Mouse (Mus musculus) adrenal gland, adult (tissue): Measurements from ENCODE around the gene Rreb1.

Experiments
- DNase-seq, 2 experiments: peaks; one replicate each; pipeline ENCODE4 v3.0.0; 2022 to 2023; ENCODE audit warnings: low spot score in 1 of 2; ENCODE audit not compliant: inconsistent age in 2 of 2

Gene Rreb1

GRCm38 (mm10) chr13:37826281-37826993 is 48.2 kb downstream of the Rreb1 start:
- peak; percentile 85 to 94 for DNase-seq

- DNase-seq: no peak
Measured at GRCm38 (mm10) chr13:37826994-37827262, 48.7 kb downstream of the Rreb1 start.

- DNase-seq: peak; percentile 84 to 91
Measured at GRCm38 (mm10) chr13:37827263-37827995, 49.2 kb downstream of the Rreb1 start.

GRCm38 (mm10) chr13:37827996-37828579 is 49.9 kb downstream of the Rreb1 start:
- DNase-seq: no peak

- DNase-seq: peak in 1 of 2 experiments; percentile 65
Measured at GRCm38 (mm10) chr13:37828928-37829327, 50.7 kb downstream of the Rreb1 start.

- DNase-seq: peak; percentile 63 to 83
Measured at GRCm38 (mm10) chr13:37830256-37830655, 52.1 kb downstream of the Rreb1 start.

GRCm38 (mm10) chr13:37830874-37831311 is 52.7 kb downstream of the Rreb1 start:
- DNase-seq: peak; percentile 68 to 88

- no peak for DNase-seq
Measured at GRCm38 (mm10) chr13:37832481-37832880, 54.3 kb downstream of the Rreb1 start.

- DNase-seq: peak; percentile 30 to 56
Measured at GRCm38 (mm10) chr13:37833500-37833899, 55.3 kb downstream of the Rreb1 start.

GRCm38 (mm10) chr13:37835296-37835695 is 57.1 kb downstream of the Rreb1 start:
- DNase-seq: peak in 1 of 2 experiments; percentile 50

GRCm38 (mm10) chr13:37835811-37836210 is 57.6 kb downstream of the Rreb1 start:
- peak in 1 of 2 experiments; percentile 28 for DNase-seq

GRCm38 (mm10) chr13:37837372-37837771 is 59.2 kb downstream of the Rreb1 start:
- DNase-seq: peak in 1 of 2 experiments; percentile 32

GRCm38 (mm10) chr13:37838260-37839183 is 60.3 kb downstream of the Rreb1 start:
- peak in 1 of 2 experiments; percentile 66 for DNase-seq

- DNase-seq: no peak
Measured at GRCm38 (mm10) chr13:37843241-37843640, 65.0 kb downstream of the Rreb1 start.

GRCm38 (mm10) chr13:37843844-37844243 is 65.6 kb downstream of the Rreb1 start:
- no peak for DNase-seq

GRCm38 (mm10) chr13:37845156-37845555 is 67.0 kb downstream of the Rreb1 start:
- no peak for DNase-seq

- DNase-seq: no peak
Measured at GRCm38 (mm10) chr13:37845641-37846040, 67.4 kb downstream of the Rreb1 start.

GRCm38 (mm10) chr13:37846507-37846906 is 68.3 kb downstream of the Rreb1 start:
- peak in 1 of 2 experiments; percentile 56 for DNase-seq

GRCm38 (mm10) chr13:37846962-37847570 is 68.9 kb downstream of the Rreb1 start:
- DNase-seq: no peak

- DNase-seq: peak; percentile 90 to 95
Measured at GRCm38 (mm10) chr13:37847601-37848358, 69.6 kb downstream of the Rreb1 start.
